Mouse (Mus musculus): ENCODE data around the gene Gnaz. TPM values are rescaled to one million over a fixed set of nuclear protein-coding genes. Genes with fewer than 3 reads are reported as not detected.
A peak's percentile ranks its signal among the peaks of the same experiment; 100 is the strongest.

Gene Gnaz
- polyA plus RNA-seq, 1 experiment = 4.6 TPM

- 48% methylated on average over 9 of the region's 9 CpGs for WGBS
- no peak overlapping the region for H3K4me3 ChIP-seq (replicated peaks; ENCODE audit: extremely low read depth, low read depth, low read length)
- H3K4me1 ChIP-seq (ENCODE audit: control insufficient read depth, insufficient read depth, low read length) = no peaks in the 10 kb centered on the region
- no peak for DNase-seq
- TF ChIP-seq CTCF (IDR thresholded peaks at IDR 0.05; ENCODE audit: insufficient read depth, low read length) (no peak), POLR2A (IDR thresholded peaks at IDR 0.05; ENCODE audit: borderline replicate concordance, extremely low read depth, low read depth, low read length) (no peak)
Measured at GRCm38 (mm10) chr10:74952830-74953443, 14.0 kb upstream of the Gnaz start.

- TF ChIP-seq CTCF (IDR thresholded peaks at IDR 0.05; ENCODE audit: insufficient read depth, low read length) = no peak
- TF ChIP-seq POLR2A (IDR thresholded peaks at IDR 0.05; ENCODE audit: borderline replicate concordance, extremely low read depth, low read depth, low read length) = no peak
- peaks cover 2% of the 10 kb centered on the region; the same call in 1 of the 2 replicates for H3K4me1 ChIP-seq (ENCODE audit: control insufficient read depth, insufficient read depth, low read length)
- 66% methylated on average over 1 of the region's 1 CpGs for WGBS
- no peak overlapping the region for H3K4me3 ChIP-seq (replicated peaks; ENCODE audit: extremely low read depth, low read depth, low read length)
- DNase-seq = no peak
Measured at GRCm38 (mm10) chr10:74964380-74964779, 2.6 kb upstream of the Gnaz start.

GRCm38 (mm10) chr10:74967651-74968267 lies 782 bp downstream of the Gnaz start:
- H3K4me1 ChIP-seq (ENCODE audit: control insufficient read depth, insufficient read depth, low read length) = peaks cover 2% of the 10 kb centered on the region; the same call in 1 of the 2 replicates
- DNase-seq = no peak
- TF ChIP-seq CTCF (IDR thresholded peaks at IDR 0.05; ENCODE audit: insufficient read depth, low read length) (no peak), POLR2A (IDR thresholded peaks at IDR 0.05; ENCODE audit: borderline replicate concordance, extremely low read depth, low read depth, low read length) (no peak)
- WGBS = 11% methylated on average over 25 of the region's 25 CpGs
- H3K4me3 ChIP-seq (replicated peaks; ENCODE audit: extremely low read depth, low read depth, low read length) = peak overlapping the region; percentile 42

- peaks cover 2% of the 10 kb centered on the region; the same call in 1 of the 2 replicates for H3K4me1 ChIP-seq (ENCODE audit: control insufficient read depth, insufficient read depth, low read length)
- 90% methylated on average over 2 of the region's 2 CpGs for WGBS
- TF ChIP-seq CTCF (IDR thresholded peaks at IDR 0.05; ENCODE audit: insufficient read depth, low read length) (no peak), POLR2A (IDR thresholded peaks at IDR 0.05; ENCODE audit: borderline replicate concordance, extremely low read depth, low read depth, low read length) (no peak)
- no peak for DNase-seq
- no peak overlapping the region for H3K4me3 ChIP-seq (replicated peaks; ENCODE audit: extremely low read depth, low read depth, low read length)
Measured at GRCm38 (mm10) chr10:74969266-74969665, 2.3 kb downstream of the Gnaz start.

GRCm38 (mm10) chr10:74973026-74973425 lies 6.0 kb downstream of the Gnaz start:
- no peak for TF ChIP-seq POLR2A (IDR thresholded peaks at IDR 0.05; ENCODE audit: borderline replicate concordance, extremely low read depth, low read depth, low read length)
- TF ChIP-seq CTCF (IDR thresholded peaks at IDR 0.05; ENCODE audit: insufficient read depth, low read length) = no peak
- 71% methylated on average over 6 of the region's 6 CpGs for WGBS
- DNase-seq = no peak
- Histone ChIP-seq H3K4me1 (ENCODE audit: control insufficient read depth, insufficient read depth, low read length) (no peaks in the 10 kb centered on the region), H3K4me3 (replicated peaks; ENCODE audit: extremely low read depth, low read depth, low read length) (no peak overlapping the region)

- no peak for DNase-seq
- 46% methylated on average over 7 of the region's 7 CpGs for WGBS
Measured at GRCm38 (mm10) chr10:74975626-74976025, 8.6 kb downstream of the Gnaz start.

GRCm38 (mm10) chr10:74976429-74976828 lies 9.5 kb downstream of the Gnaz start:
- no peaks in the 10 kb centered on the region for H3K4me1 ChIP-seq (ENCODE audit: control insufficient read depth, insufficient read depth, low read length)
- TF ChIP-seq POLR2A (IDR thresholded peaks at IDR 0.05; ENCODE audit: borderline replicate concordance, extremely low read depth, low read depth, low read length) = no peak
- no peak for TF ChIP-seq CTCF (IDR thresholded peaks at IDR 0.05; ENCODE audit: insufficient read depth, low read length)
- H3K4me3 ChIP-seq (replicated peaks; ENCODE audit: extremely low read depth, low read depth, low read length) = no peak overlapping the region
- DNase-seq = no peak
- 56% methylated on average over 7 of the region's 7 CpGs for WGBS

More at GRCm38 (mm10) chr10:74975626-74976025, 8.6 kb downstream of the Gnaz start:
- Histone ChIP-seq H3K4me1 (ENCODE audit: control insufficient read depth, insufficient read depth, low read length) (no peaks in the 10 kb centered on the region), H3K4me3 (replicated peaks; ENCODE audit: extremely low read depth, low read depth, low read length) (no peak overlapping the region)
- TF ChIP-seq CTCF (IDR thresholded peaks at IDR 0.05; ENCODE audit: insufficient read depth, low read length) (no peak), POLR2A (IDR thresholded peaks at IDR 0.05; ENCODE audit: borderline replicate concordance, extremely low read depth, low read depth, low read length) (no peak)

GRCm38 (mm10) chr10:74978056-74978455 lies 11.1 kb downstream of the Gnaz start:
- 78% methylated on average over 4 of the region's 4 CpGs for WGBS
- no peak for DNase-seq
- TF ChIP-seq POLR2A (IDR thresholded peaks at IDR 0.05; ENCODE audit: borderline replicate concordance, extremely low read depth, low read depth, low read length) (no peak), CTCF (IDR thresholded peaks at IDR 0.05; ENCODE audit: insufficient read depth, low read length) (no peak)

GRCm38 (mm10) chr10:74981159-74981558 lies 14.2 kb downstream of the Gnaz start:
- no peak for DNase-seq
- no peaks in the 10 kb centered on the region for H3K4me1 ChIP-seq (ENCODE audit: control insufficient read depth, insufficient read depth, low read length)
- TF ChIP-seq CTCF (IDR thresholded peaks at IDR 0.05; ENCODE audit: insufficient read depth, low read length) (no peak), POLR2A (IDR thresholded peaks at IDR 0.05; ENCODE audit: borderline replicate concordance, extremely low read depth, low read depth, low read length) (no peak)
- no peak overlapping the region for H3K4me3 ChIP-seq (replicated peaks; ENCODE audit: extremely low read depth, low read depth, low read length)
- WGBS = 72% methylated on average over 12 of the region's 12 CpGs

More at GRCm38 (mm10) chr10:74978056-74978455, 11.1 kb downstream of the Gnaz start:
- Histone ChIP-seq H3K4me3 (replicated peaks; ENCODE audit: extremely low read depth, low read depth, low read length) (no peak overlapping the region), H3K4me1 (ENCODE audit: control insufficient read depth, insufficient read depth, low read length) (no peaks in the 10 kb centered on the region)

- Histone ChIP-seq H3K4me3 (replicated peaks; ENCODE audit: extremely low read depth, low read depth, low read length) (no peak overlapping the region), H3K4me1 (ENCODE audit: control insufficient read depth, insufficient read depth, low read length) (no peaks in the 10 kb centered on the region)
- DNase-seq = no peak
- TF ChIP-seq CTCF (IDR thresholded peaks at IDR 0.05; ENCODE audit: insufficient read depth, low read length) = no peak
- 68% methylated on average over 8 of the region's 8 CpGs for WGBS
Measured at GRCm38 (mm10) chr10:74983176-74983575, 16.2 kb downstream of the Gnaz start.

Data from lung, adult 2 months (tissue).